Mouse (Mus musculus): Measurements from ENCODE around the gene Arhgap30.
A peak's percentile ranks its signal among the peaks of the same experiment; 100 is the strongest.

Gene Arhgap30

GRCm38 (mm10) chr1:171375646-171376097 is 13.1 kb upstream of the Arhgap30 start:
- no peak for DNase-seq (ENCODE audit: low read depth in 2 of 2, low spot score in 2 of 2)

DNA sequence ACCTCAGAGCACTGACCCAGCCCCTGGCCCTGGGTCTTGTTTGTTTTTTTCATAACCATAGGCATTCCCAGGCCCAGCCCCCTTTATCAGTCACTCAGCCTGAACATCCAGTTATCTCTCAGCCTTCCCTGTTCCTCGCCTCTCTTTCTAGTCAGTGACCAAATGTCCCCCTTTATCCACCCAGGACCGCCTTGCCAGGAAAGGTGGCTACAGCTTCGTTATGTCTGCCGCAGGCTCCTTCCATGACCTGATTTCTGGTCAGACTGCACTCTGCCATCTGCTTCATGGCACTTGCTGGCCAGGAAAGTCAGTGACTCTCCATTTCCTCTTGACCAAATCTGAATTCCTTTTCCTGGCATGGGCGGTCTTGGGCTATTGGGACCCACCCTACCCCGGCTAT is 10.5 kb upstream of the Arhgap30 start:
- no peak for DNase-seq (ENCODE audit: low read depth in 2 of 2, low spot score in 2 of 2)

- DNase-seq (ENCODE audit: low read depth in 2 of 2, low spot score in 2 of 2) = peak; percentile 75 to 87
Observed at GRCm38 (mm10) chr1:171379935-171380599, 8.7 kb upstream of the Arhgap30 start.

- no peak for DNase-seq (ENCODE audit: low read depth in 2 of 2, low spot score in 2 of 2)
Observed at GRCm38 (mm10) chr1:171382096-171382620, 6.6 kb upstream of the Arhgap30 start.

GRCm38 (mm10) chr1:171384361-171384760 is 4.4 kb upstream of the Arhgap30 start:
- DNase-seq (ENCODE audit: low read depth in 2 of 2, low spot score in 2 of 2) = no peak

DNA sequence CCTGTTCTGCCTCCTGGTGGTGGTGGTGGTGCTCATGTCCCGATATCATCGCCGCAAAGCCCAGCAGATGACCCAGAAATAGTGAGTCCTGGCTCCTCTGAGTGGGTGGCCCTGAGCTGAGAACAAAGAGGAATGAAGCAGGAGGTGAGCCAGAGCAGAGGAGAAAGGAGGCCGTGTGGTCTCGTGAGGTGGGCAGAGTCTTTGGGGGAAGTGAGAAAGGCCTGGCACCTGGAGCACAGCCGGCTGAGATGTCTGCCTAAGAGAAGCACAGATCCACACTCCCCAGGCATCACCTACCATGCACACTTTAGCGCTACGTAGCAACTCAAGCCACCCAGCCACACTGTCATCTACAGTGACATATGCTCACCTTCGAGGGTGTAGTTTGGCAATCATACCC is 3.6 kb upstream of the Arhgap30 start:
- DNase-seq (ENCODE audit: low read depth in 2 of 2, low spot score in 2 of 2) = no peak

DNA sequence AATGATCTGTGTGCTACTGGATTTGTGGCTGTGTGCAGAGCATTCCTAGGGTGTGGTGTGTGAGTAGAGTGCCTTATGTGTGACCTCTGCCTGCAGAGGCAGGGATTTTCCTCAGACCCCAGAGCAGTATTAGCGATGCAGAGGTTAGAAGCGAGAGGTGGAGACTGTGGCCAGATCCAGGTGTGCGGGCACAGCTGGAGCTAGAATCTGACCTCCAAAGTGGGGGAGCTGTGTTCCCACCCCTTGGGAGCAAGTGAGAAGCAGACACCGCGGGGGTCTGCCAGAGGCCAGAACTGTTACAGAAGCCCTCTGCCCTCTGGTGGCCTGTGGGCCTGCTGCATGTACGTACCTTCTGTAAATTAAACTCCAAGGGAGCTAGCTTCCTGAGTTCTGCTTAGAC is 1.7 kb upstream of the Arhgap30 start:
- DNase-seq (ENCODE audit: low read depth in 2 of 2, low spot score in 2 of 2) = peak; percentile 31 to 39

DNA sequence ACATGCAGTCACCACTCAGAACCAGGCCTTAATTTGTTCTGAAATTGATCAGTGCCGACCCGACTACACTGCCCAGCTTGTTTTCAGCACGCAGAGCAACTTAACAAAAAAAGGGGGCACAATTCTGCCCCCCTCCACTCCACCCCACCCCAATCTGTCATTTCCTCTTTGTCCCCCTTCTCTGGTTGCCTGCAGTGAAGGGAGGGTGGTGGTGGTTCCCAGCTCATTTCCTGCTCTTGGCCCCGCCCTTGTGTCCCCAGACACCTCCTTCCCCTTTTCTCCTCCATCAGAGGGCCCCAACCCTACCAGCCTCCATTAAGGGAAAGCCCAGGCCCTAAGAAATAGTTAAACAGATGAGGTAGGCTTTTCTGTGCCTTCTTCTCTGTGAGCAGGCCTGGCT is 1.3 kb downstream of the Arhgap30 start:
- peak; percentile 66 to 79 for DNase-seq (ENCODE audit: low read depth in 2 of 2, low spot score in 2 of 2)

- DNase-seq (ENCODE audit: low read depth in 2 of 2, low spot score in 2 of 2) = no peak
Observed at GRCm38 (mm10) chr1:171401821-171402220, 13.1 kb downstream of the Arhgap30 start.

GRCm38 (mm10) chr1:171402991-171403390 is 14.2 kb downstream of the Arhgap30 start:
- DNase-seq (ENCODE audit: low read depth in 2 of 2, low spot score in 2 of 2) = no peak

GRCm38 (mm10) chr1:171407263-171407662 is 18.5 kb downstream of the Arhgap30 start:
- no peak for DNase-seq (ENCODE audit: low read depth in 2 of 2, low spot score in 2 of 2)

DNA sequence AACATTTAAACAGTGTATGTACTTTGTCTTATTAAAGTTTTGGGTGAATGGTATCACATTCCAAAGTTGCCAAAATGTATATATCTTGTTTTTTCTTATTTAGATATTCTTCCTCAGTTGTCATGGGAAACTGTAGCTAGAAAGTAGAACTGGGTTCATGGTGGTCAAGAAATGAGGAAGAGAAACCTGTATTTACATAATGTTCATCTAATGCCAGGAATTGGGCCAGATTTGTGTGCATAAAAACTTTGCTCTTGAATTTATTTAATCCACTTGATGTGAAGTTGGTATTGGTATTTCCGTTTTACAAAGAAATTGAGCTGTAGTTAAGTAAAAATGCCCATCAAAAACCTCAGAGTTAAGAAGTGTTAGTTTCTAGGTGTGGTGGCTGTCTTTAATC is 21.5 kb downstream of the Arhgap30 start:
- no peak for DNase-seq (ENCODE audit: low read depth in 2 of 2, low spot score in 2 of 2)

DNA sequence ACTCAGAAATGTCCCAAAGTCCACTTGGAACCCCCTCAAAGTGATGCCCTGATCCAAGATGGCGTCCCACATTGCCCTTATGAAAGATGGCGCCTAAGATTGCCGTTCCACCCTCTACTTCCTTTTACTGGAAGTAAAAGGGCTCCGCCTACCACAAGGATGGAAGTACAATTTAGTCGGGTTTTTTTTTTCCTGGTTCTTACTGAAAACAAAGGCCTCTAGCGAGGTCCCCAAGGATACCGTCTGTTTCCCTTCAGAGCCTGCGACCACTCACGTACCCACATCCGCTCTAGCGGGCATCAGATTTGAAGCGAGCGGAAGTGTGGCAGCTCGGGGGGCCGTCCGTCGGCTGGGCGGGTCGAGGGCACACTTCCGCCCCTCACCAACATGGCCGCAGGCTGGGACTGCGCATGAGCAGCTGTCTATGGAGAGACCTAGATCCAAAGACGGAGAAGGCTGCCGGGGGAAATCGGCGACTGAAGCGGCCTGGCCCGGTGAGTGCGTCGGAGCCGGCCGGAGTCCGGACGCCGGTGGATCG is 22.3 kb downstream of the Arhgap30 start, which contains the start of gene Usf1:
TSS of gene Usf1 (plus strand) at position 367 of the 538 bp plus-strand sequence.
- peak; percentile 94 to 95 for DNase-seq (ENCODE audit: low read depth in 2 of 2, low spot score in 2 of 2)

DNA sequence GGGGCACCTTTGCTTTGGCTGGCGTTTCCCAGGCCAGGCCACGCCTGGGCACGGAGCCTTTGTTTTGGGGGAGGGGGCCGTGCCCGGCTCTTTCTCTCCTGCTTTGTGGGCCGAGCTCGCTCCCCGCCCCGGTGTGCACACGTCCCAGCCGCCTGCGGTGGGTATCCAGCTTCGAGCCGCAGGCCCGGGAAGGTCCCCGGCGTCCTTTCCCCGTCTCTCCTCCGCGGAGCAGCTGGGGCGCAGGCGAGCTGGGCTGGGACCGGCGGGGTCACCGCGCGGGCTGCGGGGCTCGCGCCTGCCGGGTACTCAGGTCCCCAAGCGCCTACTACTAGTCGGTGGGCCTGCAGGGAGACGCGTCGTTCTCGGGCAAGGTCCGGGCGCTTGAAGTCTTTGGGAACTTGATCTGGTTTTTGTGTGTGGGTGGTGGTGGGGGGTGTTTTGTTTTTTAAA is 22.8 kb downstream of the Arhgap30 start:
- peak in 1 of 2 experiments; percentile 31 for DNase-seq (ENCODE audit: low read depth in 2 of 2, low spot score in 2 of 2)

GRCm38 (mm10) chr1:171412001-171412441 is 23.3 kb downstream of the Arhgap30 start:
- DNase-seq (ENCODE audit: low read depth in 2 of 2, low spot score in 2 of 2) = peak; percentile 23 to 50

GRCm38 (mm10) chr1:171412446-171412845 is 23.7 kb downstream of the Arhgap30 start:
- peak in 1 of 2 experiments; percentile 11 for DNase-seq (ENCODE audit: low read depth in 2 of 2, low spot score in 2 of 2)

DNA sequence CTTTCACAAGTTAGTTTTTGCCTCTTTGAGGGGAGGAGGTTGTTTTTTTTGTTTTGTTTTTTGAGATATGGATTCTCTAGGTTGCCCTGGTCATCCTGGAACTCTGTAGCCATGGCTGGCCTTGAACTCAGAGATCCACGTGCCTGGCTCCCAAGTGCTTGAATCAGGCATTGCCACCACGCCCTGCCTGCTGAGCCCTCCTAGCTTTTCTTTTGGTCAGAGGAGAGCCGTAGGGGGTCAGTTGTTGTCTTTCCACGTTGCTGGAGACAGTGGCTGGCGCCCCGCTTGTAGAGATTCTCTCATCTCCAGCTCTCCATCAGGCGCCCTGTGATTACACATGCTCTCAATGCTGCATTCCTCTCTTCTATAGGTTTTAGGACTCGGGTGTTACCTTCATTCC is 24.9 kb downstream of the Arhgap30 start:
- DNase-seq (ENCODE audit: low read depth in 2 of 2, low spot score in 2 of 2) = no peak

DNA sequence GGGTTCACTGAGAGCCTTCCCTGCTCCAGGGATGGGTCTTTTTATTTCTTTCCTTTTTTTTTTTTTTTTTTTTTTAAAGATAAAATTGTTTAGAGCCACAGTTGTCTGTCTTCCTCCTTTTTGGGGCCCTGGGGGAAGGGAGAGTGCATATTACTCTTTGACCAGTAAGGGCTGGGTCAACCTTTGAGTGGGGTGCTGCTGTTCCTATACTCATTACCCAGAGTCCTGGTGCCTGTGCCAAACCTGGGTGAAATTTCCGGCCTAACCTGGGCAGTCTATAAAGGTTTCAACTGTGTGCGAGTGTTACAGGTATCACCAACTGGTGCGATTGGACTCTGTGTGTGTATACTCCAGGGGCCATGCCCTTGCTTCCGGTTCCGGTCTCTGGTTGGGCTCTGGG is 29.9 kb downstream of the Arhgap30 start, which contains the start of gene Tstd1:
TSS of gene Tstd1 (plus strand) at position 213 of the 400 bp plus-strand sequence.
- DNase-seq (ENCODE audit: low read depth in 2 of 2, low spot score in 2 of 2) = no peak

GRCm38 (mm10) chr1:171419291-171419882 is 30.6 kb downstream of the Arhgap30 start:
- DNase-seq (ENCODE audit: low read depth in 2 of 2, low spot score in 2 of 2) = no peak

GRCm38 (mm10) chr1:171419905-171420304 is 31.2 kb downstream of the Arhgap30 start:
- no peak for DNase-seq (ENCODE audit: low read depth in 2 of 2, low spot score in 2 of 2)

GRCm38 (mm10) chr1:171422504-171423095 is 33.8 kb downstream of the Arhgap30 start:
- no peak for DNase-seq (ENCODE audit: low read depth in 2 of 2, low spot score in 2 of 2)
